Mouse (Mus musculus) midbrain, postnatal 0 days (tissue): ENCODE data around the gene Rbmx. TPM values are rescaled to one million over a fixed set of nuclear protein-coding genes. Genes with fewer than 3 reads are reported as not detected.

Experiments
- ATAC-seq: fragments of 200-750 bp; cut with Nextera tagmentation; 2 replicates; pipeline ENCODE4 v1.8.0; 2017; ENCODE audit warnings: moderate number of reproducible peaks, mild to moderate bottlenecking, moderate TSS enrichment, moderate library complexity; ENCODE audit not compliant: low FRiP score
- DNase-seq: peaks from one replicate; pipeline ENCODE4 v3.0.0-alpha.2; 2015; ENCODE audit warnings: low spot score
- H3K27ac ChIP-seq: fragments of 300-500 bp; sonication (generic); 2 replicates; pipeline ENCODE4 v1.5.1; 2014; ENCODE audit warnings: low read depth, mild to moderate bottlenecking, low read length, mixed read lengths
- H3K27me3 ChIP-seq: fragments of 300-500 bp; sonication (generic); 2 replicates; pipeline ENCODE4 v1.6.1; 2014; ENCODE audit warnings: low read length, control low read depth, mixed read lengths; ENCODE audit not compliant: insufficient read depth
- H3K36me3 ChIP-seq: fragments of 300-500 bp; sonication (generic); 2 replicates; pipeline ENCODE4 v1.6.1; 2014; ENCODE audit warnings: low read length, control low read depth, mixed read lengths; ENCODE audit not compliant: insufficient read depth
- H3K4me1 ChIP-seq: fragments of 300-500 bp; sonication (generic); 2 replicates; pipeline ENCODE4 v1.6.1; 2014; ENCODE audit warnings: mild to moderate bottlenecking, control low read depth, antibody characterized with exemption, low read length, mixed read lengths; ENCODE audit not compliant: insufficient read depth
- H3K4me2 ChIP-seq: fragments of 300-500 bp; sonication (generic); 2 replicates; pipeline ENCODE4 v1.6.1; 2014; ENCODE audit warnings: low read depth, mild to moderate bottlenecking, low read length, mixed read lengths; ENCODE audit not compliant: poor library complexity, severe bottlenecking
- H3K4me3 ChIP-seq: fragments of 300-500 bp; sonication (generic); 2 replicates; pipeline ENCODE4 v1.5.1; 2014; ENCODE audit warnings: low read depth, mild to moderate bottlenecking, low read length, moderate library complexity
- H3K9ac ChIP-seq: fragments of 300-500 bp; sonication (generic); replicated peaks from 2 replicates; pipeline ENCODE4 v1.6.1; 2014; ENCODE audit warnings: mild to moderate bottlenecking, low read length, moderate library complexity, mixed read lengths; ENCODE audit not compliant: poor library complexity, severe bottlenecking
- H3K9me3 ChIP-seq: fragments of 300-500 bp; sonication (generic); 2 replicates; pipeline ENCODE4 v1.6.1; 2016; ENCODE audit warnings: low read length, control low read depth
- CTCF ChIP-seq: IDR thresholded peaks from 2 replicates; pipeline ENCODE4 v1.5.1; 2016; ENCODE audit warnings: antibody characterized with exemption, mild to moderate bottlenecking
- WGBS: fragments of 180-500 bp; shearing (Covaris S2); extraction: QIAGEN DNeasy Blood & Tissue Kit; methylation state at CpG from one replicate; pipeline ENCODE4 v1.1.7; 2014; 5-methylcytosine and 5-hydroxymethylcytosine counted together
- polyA plus RNA-seq: library from polyadenylated mRNA; unstranded; fragments of >200 nt; fragmentation: Nextera tagmentation; extraction: Ambion mirVana; gene quantifications from 2 replicates; pipeline ENCODE4 v1.2.1, GENCODE M21; 2015
- total RNA-seq: library from RNA; depleted of rRNA; stranded (reverse); fragments of >200 nt; gene quantifications from 2 replicates; pipeline ENCODE4 v1.2.3, GENCODE M21; 2014; rRNA removed

Rbmx gene
- total RNA-seq (115 and 141 TPM in 2 replicates), polyA plus RNA-seq (103 and 109 TPM in 2 replicates)

DNA sequence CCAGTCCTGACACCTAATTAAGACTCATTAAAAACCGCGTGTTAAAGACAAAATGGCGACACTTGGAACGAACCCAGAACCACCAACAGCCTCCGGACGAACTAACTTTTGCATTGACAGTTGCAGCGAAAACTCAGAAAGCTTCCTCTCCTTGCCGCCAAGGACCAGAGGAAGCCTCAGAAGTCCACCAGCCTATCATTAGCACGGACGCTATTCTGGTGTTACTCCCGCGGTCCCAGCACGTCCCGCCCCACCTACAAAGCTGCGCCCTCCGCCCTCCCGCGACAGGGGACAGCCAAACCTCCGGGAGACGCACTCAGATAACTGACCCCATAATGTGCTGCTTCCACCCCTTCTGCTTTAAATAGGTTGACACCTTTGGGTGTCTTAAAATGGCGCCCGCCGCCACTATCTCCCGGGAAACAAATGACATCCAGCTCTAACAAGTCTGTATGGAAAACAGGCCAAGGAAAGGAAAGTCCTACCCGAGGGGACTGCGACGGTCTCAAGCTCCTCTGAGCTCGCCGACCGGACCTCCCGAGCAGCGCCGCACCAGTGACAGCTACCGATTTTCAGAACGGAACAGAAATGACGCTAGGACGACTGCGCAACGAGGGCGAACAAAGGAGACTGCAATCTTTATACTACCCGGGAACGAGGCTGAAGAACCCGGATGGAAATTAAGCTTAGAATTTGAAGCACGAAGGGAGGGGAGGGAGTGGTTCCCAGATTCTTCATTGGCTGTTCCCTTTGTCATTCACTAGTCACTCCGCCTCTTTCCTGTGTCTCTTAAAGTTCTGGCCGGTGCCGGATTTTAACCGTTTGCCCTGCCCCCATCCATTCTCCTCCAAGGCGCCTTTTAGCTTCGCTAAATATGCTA lies at the start of gene Rbmx:
Gene Rbmx, minus strand, starts transcription at position 670 of the 880 bp plus-strand sequence.
- H3K36me3 ChIP-seq: peaks cover 5% of the 10 kb centered on the region; the same call in 1 of the 2 replicates
- peak within 1 kb of the TSS; percentile 59 for H3K9ac ChIP-seq
- peak; percentile 93 for ATAC-seq
- WGBS: 24% methylated on average over 50 of the region's 50 CpGs
- H3K4me3 ChIP-seq: peak within 1 kb of the TSS; percentile 45
- H3K27me3 ChIP-seq: no peaks in the 10 kb centered on the region
- H3K4me2 ChIP-seq: peak within 1 kb of the TSS; percentile 45
- TF ChIP-seq CTCF: no peak
- DNase-seq: peak; percentile 96
- no peaks in the 10 kb centered on the region for H3K4me1 ChIP-seq
- H3K9me3 ChIP-seq: no peaks in the 10 kb centered on the region
- peak within 1 kb of the TSS; percentile 74 for H3K27ac ChIP-seq

DNA sequence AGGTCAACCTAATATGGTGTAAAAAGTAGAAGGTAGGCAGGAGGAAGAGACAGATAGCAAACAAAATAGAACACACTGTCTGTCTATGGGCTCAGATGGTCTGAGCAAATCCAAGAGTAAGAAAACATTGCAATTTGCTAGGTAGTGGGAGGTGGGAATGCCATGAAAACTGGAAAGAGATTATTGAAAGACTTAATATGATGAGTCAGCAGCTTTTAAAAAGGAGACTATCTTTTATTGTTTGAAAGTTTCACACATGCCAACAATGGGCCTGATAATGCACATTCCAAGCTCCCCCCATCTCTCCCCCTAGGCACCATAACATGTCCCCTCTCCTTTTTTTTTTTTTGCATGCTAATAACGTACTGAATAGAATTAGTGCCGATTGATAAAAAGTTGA lies 41.1 kb upstream of the Rbmx start:
- TF ChIP-seq CTCF: no peak
- Histone ChIP-seq H3K27me3 (no peaks in the 10 kb centered on the region), H3K4me3 (no peak overlapping the region), H3K9ac (no peak overlapping the region), H3K27ac (no peak overlapping the region), H3K4me2 (no peak overlapping the region), H3K9me3 (no peaks in the 10 kb centered on the region), H3K4me1 (no peaks in the 10 kb centered on the region), H3K36me3 (no peaks in the 10 kb centered on the region)
- no peak for ATAC-seq
- DNase-seq: no peak
- whole genome bisulfite sequencing: 97% methylated on average over 2 of the region's 2 CpGs

DNA sequence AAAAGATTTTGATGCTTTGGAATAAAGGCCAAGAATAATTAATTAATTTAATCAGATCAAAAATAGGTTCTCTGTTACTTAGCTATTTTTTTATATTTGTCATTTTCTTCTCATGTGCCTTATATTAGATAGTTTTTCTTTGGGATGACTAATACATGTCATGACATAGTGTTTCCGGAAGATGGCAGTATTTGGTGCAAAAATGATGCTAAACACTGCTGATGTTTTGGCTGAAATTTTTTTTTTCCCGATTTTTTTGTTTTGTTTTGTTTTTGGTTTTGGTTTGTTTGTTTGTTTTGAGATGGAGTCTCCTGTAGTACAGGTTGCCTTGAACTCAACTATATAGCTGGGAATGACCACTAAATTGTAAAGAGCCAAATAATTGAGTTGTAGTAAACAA lies 38.8 kb upstream of the Rbmx start:
- Histone ChIP-seq H3K27ac (no peak overlapping the region), H3K27me3 (no peaks in the 10 kb centered on the region), H3K9me3 (no peaks in the 10 kb centered on the region), H3K36me3 (no peaks in the 10 kb centered on the region), H3K4me2 (no peak overlapping the region), H3K4me3 (no peak overlapping the region), H3K9ac (no peak overlapping the region), H3K4me1 (no peaks in the 10 kb centered on the region)
- peak; percentile 74 for TF ChIP-seq CTCF
- DNase-seq (peak; percentile 51), ATAC-seq (no peak)
- 8% methylated on average over 2 of the region's 2 CpGs for WGBS

DNA sequence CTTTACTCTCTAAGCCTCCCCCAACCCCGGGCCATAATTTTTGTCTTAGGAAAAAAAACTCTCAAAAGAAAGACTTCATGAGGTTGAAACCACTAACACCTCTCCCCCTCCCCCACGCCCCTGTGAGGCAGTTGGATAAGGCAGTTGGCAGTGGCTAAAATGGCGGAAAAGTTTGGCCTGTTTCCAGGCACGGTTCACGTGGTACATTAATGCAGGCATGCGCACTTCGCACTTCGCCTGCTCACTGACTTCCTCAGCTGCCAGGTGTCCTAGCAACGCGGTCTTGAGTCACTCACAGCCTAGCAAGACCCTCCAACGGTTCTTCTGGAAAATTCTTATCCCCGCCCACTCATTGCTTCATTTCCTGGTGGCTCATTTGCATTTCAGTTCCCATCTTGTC lies 15.9 kb upstream of the Rbmx start, which contains the start of gene Gm364:
Gene Gm364, plus strand, starts transcription at position 386 of the 400 bp plus-strand sequence.
- no peak within 1 kb of the TSS for H3K4me3 ChIP-seq
- no peak within 1 kb of the TSS for H3K9ac ChIP-seq
- no peak for TF ChIP-seq CTCF
- no peak within 1 kb of the TSS for H3K4me2 ChIP-seq
- no peak within 1 kb of the TSS for H3K27ac ChIP-seq
- ATAC-seq: no peak
- no peaks in the 10 kb centered on the region for H3K9me3 ChIP-seq
- no peaks in the 10 kb centered on the region for H3K36me3 ChIP-seq
- 95% methylated on average over 12 of the region's 12 CpGs for WGBS
- no peaks in the 10 kb centered on the region for H3K4me1 ChIP-seq
- DNase-seq: no peak
- H3K27me3 ChIP-seq: no peaks in the 10 kb centered on the region

DNA sequence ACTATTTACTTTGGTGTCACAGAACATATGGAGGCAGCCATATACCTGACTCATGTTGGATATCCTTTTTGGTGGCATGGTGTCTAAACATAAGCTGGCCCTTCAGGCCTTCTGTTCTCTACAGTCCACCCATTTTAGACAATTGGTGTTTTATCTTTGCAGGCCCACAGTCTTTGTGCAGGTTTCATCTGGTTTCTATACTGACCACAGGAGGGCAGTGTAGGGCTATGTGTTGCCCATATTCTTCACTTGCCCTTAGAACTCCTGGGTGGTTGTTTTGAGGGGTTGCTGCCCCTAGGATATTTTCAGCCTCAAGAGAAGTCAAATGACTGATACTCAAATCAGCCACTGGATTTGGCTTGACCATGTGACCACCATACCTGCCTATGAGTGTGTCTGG lies 10.8 kb upstream of the Rbmx start:
- H3K27ac ChIP-seq: no peak overlapping the region
- H3K9ac ChIP-seq: no peak overlapping the region
- H3K9me3 ChIP-seq: no peaks in the 10 kb centered on the region
- DNase-seq: peak; percentile 27
- TF ChIP-seq CTCF: peak; percentile 63
- no peaks in the 10 kb centered on the region for H3K4me1 ChIP-seq
- no peak overlapping the region for H3K4me3 ChIP-seq
- no peak overlapping the region for H3K4me2 ChIP-seq
- no peaks in the 10 kb centered on the region for H3K27me3 ChIP-seq
- no peak for ATAC-seq
- no peaks in the 10 kb centered on the region for H3K36me3 ChIP-seq

DNA sequence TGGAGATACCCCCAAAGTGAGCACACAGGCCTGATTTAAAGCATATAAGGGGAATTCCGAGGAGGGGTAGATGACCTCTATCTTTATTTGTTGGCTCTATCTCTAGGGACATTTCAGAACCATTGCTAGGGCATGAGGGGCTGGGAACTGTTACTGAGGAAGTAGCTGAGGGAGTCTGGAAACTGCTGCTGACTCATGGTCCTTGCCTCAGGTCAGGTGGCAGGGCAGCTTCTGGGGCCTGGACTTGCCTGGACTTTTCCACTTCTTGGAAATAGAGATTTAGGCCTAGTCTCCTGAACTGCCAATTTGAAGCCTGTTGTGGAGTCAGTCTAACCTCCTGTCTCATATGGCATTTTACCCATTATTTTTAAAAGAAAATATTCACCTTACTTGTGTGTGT lies 8.6 kb upstream of the Rbmx start:
- H3K27me3 ChIP-seq: no peaks in the 10 kb centered on the region
- H3K36me3 ChIP-seq: no peaks in the 10 kb centered on the region
- H3K4me2 ChIP-seq: no peak overlapping the region
- H3K9ac ChIP-seq: no peak overlapping the region
- ATAC-seq (no peak), DNase-seq (no peak)
- H3K4me1 ChIP-seq: no peaks in the 10 kb centered on the region
- no peak overlapping the region for H3K4me3 ChIP-seq
- WGBS: 64% methylated on average over 1 of the region's 1 CpGs
- no peaks in the 10 kb centered on the region for H3K9me3 ChIP-seq
- H3K27ac ChIP-seq: no peak overlapping the region
- TF ChIP-seq CTCF: no peak
